Mouse (Mus musculus) liver, embryonic 14.5 days (tissue): ENCODE data around the gene Calm1. TPM values are rescaled to one million over a fixed set of nuclear protein-coding genes. Genes with fewer than 3 reads are reported as not detected.

Experiments used
- ATAC-seq: fragments of 200-750 bp; cut with Nextera tagmentation; 2 replicates; pipeline ENCODE4 v1.8.0; 2017; ENCODE audit warnings: moderate number of reproducible peaks, mild to moderate bottlenecking, moderate library complexity; ENCODE audit not compliant: insufficient read depth
- DNase-seq, 3 experiments: peaks; one replicate each; pipeline ENCODE4 v3.0.0-alpha.2; 2012 to 2013; ENCODE audit warnings: low read depth in 3 of 3, low spot score in 3 of 3
- H3K27ac ChIP-seq: fragments of 300-500 bp; sonication (generic); 2 replicates; pipeline ENCODE4 v1.5.1; 2014; ENCODE audit warnings: moderate library complexity, mild to moderate bottlenecking, control low read depth, inconsistent platforms
- H3K27me3 ChIP-seq: fragments of 300-500 bp; sonication (generic); 2 replicates; pipeline ENCODE4 v1.6.1; 2014; ENCODE audit warnings: mild to moderate bottlenecking, low read length, moderate library complexity; ENCODE audit not compliant: control insufficient read depth, insufficient read depth
- H3K36me3 ChIP-seq: fragments of 300-500 bp; sonication (generic); replicated peaks from 2 replicates; pipeline ENCODE4 v1.6.1; 2014; ENCODE audit warnings: low read depth; ENCODE audit not compliant: control insufficient read depth, insufficient read depth
- H3K4me1 ChIP-seq, 2 experiments: fragments of 200-500 bp in 1 of 2; fragments of 300-500 bp in 1 of 2; sonication (generic) in 1 of 2; replicated peaks; 2 replicates each; pipeline ENCODE4 v1.6.1; 2012 to 2014; ENCODE audit warnings: antibody characterized with exemption in 1 of 2, inconsistent platforms in 1 of 2, low read length in 1 of 2; ENCODE audit not compliant: control insufficient read depth in 2 of 2, insufficient read depth in 2 of 2
- H3K4me2 ChIP-seq: fragments of 300-500 bp; sonication (generic); 2 replicates; pipeline ENCODE4 v1.6.1; 2014; ENCODE audit warnings: low read depth, mild to moderate bottlenecking, control low read depth, moderate library complexity
- H3K4me3 ChIP-seq, 2 experiments: fragments of 200-500 bp in 1 of 2; fragments of 300-500 bp in 1 of 2; sonication (generic) in 1 of 2; 2 replicates each; pipeline ENCODE4 v1.5.1; 2012 to 2014; ENCODE audit warnings: low read depth in 2 of 2, low read length in 2 of 2, mild to moderate bottlenecking in 2 of 2, control low read depth in 1 of 2, inconsistent platforms in 1 of 2, moderate library complexity in 1 of 2; ENCODE audit not compliant: insufficient read depth in 1 of 2
- H3K9ac ChIP-seq: fragments of 300-500 bp; sonication (generic); replicated peaks from 2 replicates; pipeline ENCODE4 v1.6.1; 2014; ENCODE audit warnings: mild to moderate bottlenecking, control low read depth, moderate library complexity
- H3K9me3 ChIP-seq: fragments of 300-500 bp; sonication (generic); 2 replicates; pipeline ENCODE4 v1.6.1; 2016; ENCODE audit warnings: low read length, mixed read lengths; ENCODE audit not compliant: control insufficient read depth
- CTCF ChIP-seq: IDR thresholded peaks from 2 replicates; pipeline ENCODE4 v1.5.1; 2016; ENCODE audit warnings: antibody characterized with exemption, low read depth, control low read depth
- EP300 ChIP-seq: IDR thresholded peaks from 2 replicates; pipeline ENCODE4 v1.6.1; 2016; ENCODE audit warnings: antibody characterized with exemption, low read depth
- WGBS: fragments of 180-500 bp; shearing (Covaris S2); extraction: QIAGEN DNeasy Blood & Tissue Kit; methylation state at CpG from one replicate; pipeline ENCODE4 v1.1.7; 2014; ENCODE audit not compliant: insufficient replicate concordance; 5-methylcytosine and 5-hydroxymethylcytosine counted together
- polyA plus RNA-seq, 2 experiments: library from polyadenylated mRNA; depleted of rRNA in 1 of 2; stranded (reverse) in 1 of 2; unstranded in 1 of 2; fragments of >200 nt; fragmentation: Nextera tagmentation in 1 of 2; extraction: Ambion mirVana in 1 of 2; gene quantifications; 2 replicates each; pipeline versions ENCODE4 v1.2.1 to v1.2.3; 2012 to 2014

The Calm1 gene
- polyA plus RNA-seq, 2 experiments = 115 to 571 TPM

- ATAC-seq = no peak
- no peak overlapping the region for H3K4me3 ChIP-seq
- TF ChIP-seq EP300 (no peak), CTCF (no peak)
Measured at GRCm38 (mm10) chr12:100222322-100222993, 23.2 kb downstream of the Calm1 start.

GRCm38 (mm10) chr12:100223531-100223930 is 24.3 kb downstream of the Calm1 start:
- H3K4me2 ChIP-seq = no peak overlapping the region
- TF ChIP-seq CTCF = no peak
- no peak for TF ChIP-seq EP300
- ATAC-seq = no peak
- H3K36me3 ChIP-seq = no peaks in the 10 kb centered on the region
- no peak overlapping the region for H3K4me3 ChIP-seq
- no peak overlapping the region for H3K9ac ChIP-seq
- no peak for DNase-seq
- no peaks in the 10 kb centered on the region for H3K4me1 ChIP-seq
- H3K27me3 ChIP-seq = no peaks in the 10 kb centered on the region
- no peaks in the 10 kb centered on the region for H3K9me3 ChIP-seq
- 57% methylated on average over 8 of the region's 8 CpGs for WGBS
- no peak overlapping the region for H3K27ac ChIP-seq

More at GRCm38 (mm10) chr12:100222322-100222993, 23.2 kb downstream of the Calm1 start:
- H3K9ac ChIP-seq = no peak overlapping the region
- no peaks in the 10 kb centered on the region for H3K27me3 ChIP-seq
- WGBS = 79% methylated on average over 13 of the region's 13 CpGs
- no peak overlapping the region for H3K4me2 ChIP-seq
- no peaks in the 10 kb centered on the region for H3K36me3 ChIP-seq
- no peak for DNase-seq
- no peak overlapping the region for H3K27ac ChIP-seq
- H3K9me3 ChIP-seq = no peaks in the 10 kb centered on the region
- H3K4me1 ChIP-seq = no peaks in the 10 kb centered on the region

DNA sequence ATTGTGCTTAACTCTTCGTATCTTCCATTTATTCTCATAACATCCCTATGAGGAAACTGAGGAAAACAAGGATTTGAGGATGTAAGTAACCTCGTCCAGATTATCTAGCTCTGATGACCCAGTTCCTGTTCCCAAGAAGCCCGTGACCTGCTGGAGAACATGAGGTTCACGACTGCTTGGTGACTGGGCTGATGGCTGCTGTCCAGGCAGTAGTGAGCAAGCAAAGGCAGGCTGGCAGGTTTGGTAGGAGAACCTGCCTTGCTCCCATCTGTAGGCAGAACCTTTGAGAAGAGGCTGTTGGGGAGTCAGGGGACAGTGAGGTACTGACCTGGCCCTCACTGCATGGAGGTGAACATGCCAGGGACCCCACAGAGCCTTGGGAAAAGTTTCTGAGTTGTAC is 26.0 kb downstream of the Calm1 start:
- no peaks in the 10 kb centered on the region for H3K27me3 ChIP-seq
- no peaks in the 10 kb centered on the region for H3K4me1 ChIP-seq
- TF ChIP-seq CTCF (no peak), EP300 (no peak)
- H3K4me3 ChIP-seq = no peak overlapping the region
- no peaks in the 10 kb centered on the region for H3K9me3 ChIP-seq
- no peaks in the 10 kb centered on the region for H3K36me3 ChIP-seq
- no peak overlapping the region for H3K9ac ChIP-seq
- H3K27ac ChIP-seq = no peak overlapping the region
- WGBS = 37% methylated on average over 4 of the region's 4 CpGs
- no peak for DNase-seq
- no peak for ATAC-seq
- no peak overlapping the region for H3K4me2 ChIP-seq

DNA sequence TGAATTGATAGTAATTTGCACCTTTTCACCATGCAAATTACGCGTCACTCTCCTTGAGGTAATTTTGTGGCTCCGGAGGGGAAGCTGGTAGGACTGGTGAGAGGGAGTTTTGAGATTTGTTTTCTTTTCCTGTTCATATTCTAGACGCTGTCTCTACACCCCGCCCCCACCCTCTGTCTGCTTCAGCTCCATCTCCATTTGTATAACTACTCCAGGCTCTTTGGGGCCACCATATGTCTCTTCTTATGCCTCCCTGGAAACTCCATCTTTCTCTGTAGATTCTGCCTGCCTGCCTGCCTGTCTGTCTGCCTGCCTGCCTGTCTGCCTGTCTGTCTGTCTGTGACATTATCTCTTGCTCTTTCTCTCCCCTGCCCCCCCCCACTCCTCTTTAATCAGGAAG is 26.8 kb downstream of the Calm1 start:
- Histone ChIP-seq H3K27me3 (no peaks in the 10 kb centered on the region), H3K9me3 (no peaks in the 10 kb centered on the region), H3K4me3 (no peak overlapping the region), H3K9ac (no peak overlapping the region), H3K4me2 (no peak overlapping the region), H3K27ac (no peak overlapping the region), H3K36me3 (no peaks in the 10 kb centered on the region), H3K4me1 (no peaks in the 10 kb centered on the region)
- DNase-seq = no peak
- TF ChIP-seq EP300 (no peak), CTCF (no peak)
- WGBS = 49% methylated on average over 5 of the region's 5 CpGs
- no peak for ATAC-seq

DNA sequence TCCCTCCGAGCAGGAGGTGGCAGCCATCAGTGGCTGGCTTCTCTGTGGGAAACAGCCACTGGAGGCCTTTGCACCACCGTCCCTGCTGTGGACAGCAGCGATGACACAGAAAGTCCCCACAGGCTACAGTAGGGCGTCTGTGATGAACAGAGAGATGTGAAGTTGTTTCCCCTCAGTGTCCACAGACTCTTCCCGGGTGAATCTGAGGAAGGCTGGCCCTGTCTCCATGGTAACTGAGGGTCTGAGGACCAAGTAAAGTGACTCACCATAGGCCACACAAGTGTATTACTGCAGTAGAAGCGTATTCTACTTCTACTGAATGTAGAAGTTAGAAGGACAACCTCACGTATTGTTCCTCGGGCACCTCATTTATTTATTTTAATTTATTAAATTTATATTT is 27.4 kb downstream of the Calm1 start:
- no peak overlapping the region for H3K4me2 ChIP-seq
- no peak for DNase-seq

More for the DNA sequence above, 27.4 kb downstream of the Calm1 start:
- TF ChIP-seq EP300 = no peak
- TF ChIP-seq CTCF = no peak
- 61% methylated on average over 8 of the region's 8 CpGs for WGBS
- H3K9me3 ChIP-seq = no peaks in the 10 kb centered on the region
- no peak overlapping the region for H3K9ac ChIP-seq
- no peaks in the 10 kb centered on the region for H3K36me3 ChIP-seq
- ATAC-seq = no peak
- H3K27me3 ChIP-seq = no peaks in the 10 kb centered on the region
- H3K27ac ChIP-seq = no peak overlapping the region
- no peak overlapping the region for H3K4me3 ChIP-seq
- no peaks in the 10 kb centered on the region for H3K4me1 ChIP-seq
